Mouse (Mus musculus) G1E (cell line): ENCODE data around the gene Bglap2.

Experiments used
- CTCF ChIP-seq: IDR thresholded peaks from 2 replicates; pipeline ENCODE4 v1.5.1; 2012; ENCODE audit warnings: low read depth, low read length, inconsistent platforms, mixed read lengths
- POLR2AphosphoS5 ChIP-seq: IDR thresholded peaks from 2 replicates; pipeline ENCODE4 v1.6.1; 2012; ENCODE audit warnings: low read depth, low read length, inconsistent platforms; ENCODE audit not compliant: insufficient replicate concordance
- TAL1 ChIP-seq: conservative IDR thresholded peaks from 2 replicates; pipeline ENCODE4 v1.6.1; 2012; ENCODE audit warnings: low read depth, low read length, inconsistent platforms, mixed read lengths

DNA sequence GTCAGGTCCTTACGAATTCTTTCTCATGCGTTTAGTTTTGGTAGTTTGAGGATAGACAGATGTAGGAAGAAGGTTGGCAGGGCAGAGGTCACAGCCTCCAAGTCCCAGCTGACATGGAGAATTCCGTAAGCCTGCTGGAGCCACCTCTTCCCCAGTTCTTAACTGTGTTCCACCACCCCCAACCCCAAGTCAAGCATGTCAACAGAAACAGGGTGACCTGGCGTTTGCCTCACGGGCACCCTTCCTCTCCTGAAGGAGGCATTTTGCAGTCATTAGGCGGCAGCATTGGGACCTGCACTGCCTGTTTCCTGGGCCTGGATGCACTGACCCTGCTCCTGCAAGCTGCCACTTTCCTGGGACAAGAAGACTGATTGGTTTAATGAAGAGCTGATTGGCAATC lies 39.5 kb upstream of the Bglap2 start:
- TF ChIP-seq CTCF, result no peak
- TF ChIP-seq POLR2AphosphoS5, result no peak
- TF ChIP-seq TAL1, result no peak
